In genomic region chr8:13650541-13651191, GRCm38 (mm10) we compare ENCODE assay signal across 18 mouse cellular contexts. TPM values are rescaled to one million over a fixed set of nuclear protein-coding genes. Genes with fewer than 3 reads are reported as not detected.
DNase-seq lines count a peak whose midpoint lies in the region; ATAC-seq and TF ChIP-seq lines count a peak whose summit lies in the region.
"Had no signal": no experiment of that assay in that cellular context is flagged by ENCODE, and none has a peak within 500 bp of the region (broad histone marks: within the 10 kb centered on the region; RNA-seq: fewer than 3 reads in every experiment).

No protein-coding gene starts in this region.

- no peaks in the 10 kb centered on the region for H3K27me3 ChIP-seq in heart, embryonic 15.5 days
- no peaks in the 10 kb centered on the region for H3K27me3 ChIP-seq in heart, adult 2 months (ENCODE audit: control insufficient read depth, insufficient read depth, low read length)
- no peaks in the 10 kb centered on the region for H3K27me3 ChIP-seq in lung, postnatal 0 days (replicated peaks; ENCODE audit: insufficient read depth, low read length)
- H3K27me3 ChIP-seq: CH12.LX; embryonic facial prominence, embryonic 15.5 days; forebrain, embryonic 15.5 days; hindbrain, embryonic 13.5 days; intestine, embryonic 15.5 days; limb, embryonic 15.5 days; neural tube, embryonic 12.5 days had no signal

- intact Hi-C loops in heart, adult 2 months (cut with DNase I): no loop called here

- ATAC-seq in heart, embryonic 15.5 days (replicated peaks; ENCODE audit: insufficient number of reproducible peaks, insufficient read depth, low FRiP score, low read depth): no peak
- no peak for ATAC-seq in lung, postnatal 0 days
- ATAC-seq in activated CD4-positive, CD25-positive, alpha-beta regulatory T cell, adult 4 months: no peak
- ATAC-seq: forebrain, embryonic 15.5 days; intestine, embryonic 15.5 days had no signal

- no peaks in the 10 kb centered on the region for H3K9me3 ChIP-seq in heart, embryonic 15.5 days (replicated peaks)
- H3K9me3 ChIP-seq in lung, postnatal 0 days (ENCODE audit: low read length): no peaks in the 10 kb centered on the region
- H3K9me3 ChIP-seq: embryonic facial prominence, embryonic 15.5 days; forebrain, embryonic 15.5 days; heart, embryonic 10.5 days; hindbrain, embryonic 13.5 days; intestine, embryonic 15.5 days; limb, embryonic 15.5 days; neural tube, embryonic 12.5 days had no signal

- no peak overlapping the region for H3K4me3 ChIP-seq in heart, embryonic 15.5 days
- H3K4me3 ChIP-seq in heart, adult 2 months: no peak overlapping the region
- no peak overlapping the region for H3K4me3 ChIP-seq in lung, postnatal 0 days (ENCODE audit: low read depth, low read length)
- no peak overlapping the region for H3K4me3 ChIP-seq in macrophage (ENCODE audit: inconsistent target)
- H3K4me3 ChIP-seq: embryonic facial prominence, embryonic 15.5 days; forebrain, embryonic 15.5 days; heart, embryonic 10.5 days; hindbrain, embryonic 13.5 days; intestine, embryonic 15.5 days; limb, embryonic 15.5 days; neural tube, embryonic 12.5 days had no signal

- TF ChIP-seq EP300 in heart, adult 2 months (IDR thresholded peaks at IDR 0.05; ENCODE audit: insufficient read depth, low read depth, low read length): no peak
- no peak for TF ChIP-seq EP300 in lung, postnatal 0 days (IDR thresholded peaks at IDR 0.05)

- H3K4me1 ChIP-seq in heart, embryonic 15.5 days (replicated peaks): peaks cover 65% of the 10 kb centered on the region
- H3K4me1 ChIP-seq in heart, adult 2 months (ENCODE audit: control insufficient read depth, insufficient read depth, low read length): peaks cover 36% of the 10 kb centered on the region
- peaks cover 14% of the 10 kb centered on the region; the same call in 1 of the 2 replicates for H3K4me1 ChIP-seq in lung, postnatal 0 days (ENCODE audit: insufficient read depth, low read depth, low read length)

- no peak overlapping the region for H3K9ac ChIP-seq in heart, embryonic 15.5 days
- H3K9ac ChIP-seq in heart, adult 2 months (ENCODE audit: low read depth, low read length): no peak overlapping the region
- H3K9ac ChIP-seq in lung, postnatal 0 days (replicated peaks; ENCODE audit: low read depth): no peak overlapping the region
- H3K9ac ChIP-seq: embryonic facial prominence, embryonic 15.5 days; forebrain, embryonic 15.5 days; hindbrain, embryonic 13.5 days; intestine, embryonic 15.5 days; limb, embryonic 15.5 days; neural tube, embryonic 12.5 days had no signal

- no peak overlapping the region for H3K4me2 ChIP-seq in heart, embryonic 15.5 days
- H3K4me2 ChIP-seq in lung, postnatal 0 days (replicated peaks; ENCODE audit: low read depth, low read length): no peak overlapping the region
- H3K4me2 ChIP-seq: embryonic facial prominence, embryonic 15.5 days; forebrain, embryonic 15.5 days; hindbrain, embryonic 13.5 days; intestine, embryonic 15.5 days; limb, embryonic 15.5 days; neural tube, embryonic 12.5 days had no signal

- no peak for TF ChIP-seq POLR2A in heart, adult 2 months (IDR thresholded peaks at IDR 0.05; ENCODE audit: insufficient read depth, low read depth, low read length)

- peak overlapping the region; percentile 49 for H3K27ac ChIP-seq in heart, embryonic 15.5 days
- H3K27ac ChIP-seq in heart, adult 2 months: no peak overlapping the region; the same call in 1 of the 2 replicates
- peak overlapping the region; percentile 47; the same call in 1 of the 2 replicates for H3K27ac ChIP-seq in lung, postnatal 0 days (ENCODE audit: low read length)
- H3K27ac ChIP-seq in macrophage: peak overlapping the region; percentile 97
- H3K27ac ChIP-seq: embryonic facial prominence, embryonic 15.5 days; forebrain, embryonic 15.5 days; heart, embryonic 10.5 days; intestine, embryonic 15.5 days; limb, embryonic 15.5 days; neural tube, embryonic 12.5 days had no signal

- TF ChIP-seq CTCF in heart, adult 2 months (IDR thresholded peaks at IDR 0.05): no peak
- TF ChIP-seq CTCF in lung, postnatal 0 days (IDR thresholded peaks at IDR 0.05): no peak

- no peaks in the 10 kb centered on the region for H3K79me2 ChIP-seq in heart, adult 2 months (replicated peaks; ENCODE audit: control insufficient read depth, insufficient read depth, low read length)
- peaks cover 95% of the 10 kb centered on the region for H3K79me2 ChIP-seq in macrophage (ENCODE audit: inconsistent target)

- no peaks in the 10 kb centered on the region for H3K36me3 ChIP-seq in heart, embryonic 15.5 days
- no peaks in the 10 kb centered on the region; the same call in 1 of the 2 replicates for H3K36me3 ChIP-seq in heart, adult 2 months (ENCODE audit: control insufficient read depth, insufficient read depth, low read length)
- no peaks in the 10 kb centered on the region for H3K36me3 ChIP-seq in lung, postnatal 0 days (ENCODE audit: insufficient read depth, low read length)
- H3K36me3 ChIP-seq in macrophage (ENCODE audit: inconsistent target): no peaks in the 10 kb centered on the region
- H3K36me3 ChIP-seq: embryonic facial prominence, embryonic 15.5 days; forebrain, embryonic 15.5 days; heart, embryonic 10.5 days; hindbrain, embryonic 13.5 days; intestine, embryonic 15.5 days; limb, embryonic 15.5 days; neural tube, embryonic 12.5 days had no signal

- DNase-seq in heart, adult 2 months: no peak
- DNase-seq in lung, postnatal 0 days (ENCODE audit: low spot score): peak; percentile 63
- no peak for DNase-seq in lung, postnatal 25 days (ENCODE audit: low spot score)
- peak; percentile 84 for DNase-seq in NIH3T3 (ENCODE audit: low read depth)
- DNase-seq: cerebellum, adult 9-10 months had no signal

- WGBS in heart, embryonic 15.5 days: 86% methylated on average over 11 of the region's 11 CpGs
- WGBS in heart, adult 2 months: 69% methylated on average over 11 of the region's 11 CpGs
- 80% methylated on average over 11 of the region's 11 CpGs for WGBS in lung, postnatal 0 days
- WGBS in macrophage (ENCODE audit: missing documents): 93% methylated on average over 11 of the region's 11 CpGs

RNA-seq across cellular contexts. Expression of gene Rasa3, which starts 26.7 kb away (rescaled TPM):
- polyA plus RNA-seq in heart, embryonic 15.5 days (2015; fragmentation: Nextera tagmentation; extraction: Ambion mirVana): 19.0 and 28.5 TPM in 2 replicates
- 10 to 100 TPM; 14.6 to 16.9 TPM for total RNA-seq in heart, adult 2 months (2021)
- 16.5 and 16.8 TPM in 2 replicates for polyA plus RNA-seq in heart, adult 2 months (2012; rRNA removed)
- polyA plus RNA-seq in lung, postnatal 0 days (2015; fragmentation: Nextera tagmentation; extraction: Ambion mirVana): 28.5 and 28.6 TPM in 2 replicates
- total RNA-seq in macrophage (2018; cell fraction: chromatin; rRNA removed): 100 to 1,000 TPM in 19 of 26 experiments, 10 to 100 TPM in 7; 24.5 to 267 (median 142) TPM
- total RNA-seq in macrophage (2018; cell fraction: cytosol; rRNA removed): 100 to 1,000 TPM in 7 of 26 experiments, 10 to 100 TPM in 19; 56.4 to 109 (median 82.5) TPM
- total RNA-seq in macrophage (2018; cell fraction: nucleus; rRNA removed): 100 to 1,000 TPM in 12 of 26 experiments, 10 to 100 TPM in 14; 30.1 to 198 (median 99.8) TPM
- 72.6 to 95.1 TPM (median 88.3 TPM) in 3 replicates for polyA plus RNA-seq in macrophage (2018)
- polyA plus RNA-seq in activated CD4-positive, CD25-positive, alpha-beta regulatory T cell, adult 4 months (2017; shearing (Covaris generic)): 100 to 1,000 TPM in 1 of 2 experiments, 10 to 100 TPM in 1; 89.4 to 115 TPM

RNA-seq across cellular contexts. Expression of gene Cfap97d2, which starts 55.0 kb away (rescaled TPM):
- polyA plus RNA-seq in heart, embryonic 15.5 days (2015; fragmentation: Nextera tagmentation; extraction: Ambion mirVana): not detected in 2 replicates
- total RNA-seq in heart, adult 2 months (2021): under 1 TPM in 1 of 2 experiments, not detected in 1; 0.52 TPM
- 0.49 TPM in 1 of 2 replicates, not detected in the other for polyA plus RNA-seq in heart, adult 2 months (2012; rRNA removed)
- 0.81 and 1.1 TPM in 2 replicates for polyA plus RNA-seq in lung, postnatal 0 days (2015; fragmentation: Nextera tagmentation; extraction: Ambion mirVana)
- not detected for total RNA-seq in macrophage (2018; cell fraction: chromatin; rRNA removed)
- not detected for total RNA-seq in macrophage (2018; cell fraction: cytosol; rRNA removed)
- total RNA-seq in macrophage (2018; cell fraction: nucleus; rRNA removed): not detected
- not detected in 3 replicates for polyA plus RNA-seq in macrophage (2018)
- polyA plus RNA-seq in activated CD4-positive, CD25-positive, alpha-beta regulatory T cell, adult 4 months (2017; shearing (Covaris generic)): not detected
- total RNA-seq: CH12.LX; gastrocnemius, adult 18-20 months had no signal
- polyA plus RNA-seq: heart, embryonic 10.5 days; kidney, embryonic 16.5 days; limb, embryonic 15.5 days had no signal

Comparison
In these comparisons a context has a peak if more than half of its experiments do, and no peak if none do; other contexts are left out.
1. DNase-seq: peak in lung, postnatal 0 days (single experiment) and NIH3T3 (single experiment); none in heart, adult 2 months (0 of 2) and lung, postnatal 25 days (single experiment).